Comparison of ENCODE assay signal across 10 mouse cellular contexts in genomic region chr6:99327721-99328120, GRCm38 (mm10).
DNase-seq lines count a peak whose midpoint lies in the region.
"Had no signal": no experiment of that assay in that cellular context is flagged by ENCODE, and none has a peak within 500 bp of the region (broad histone marks: within the 10 kb centered on the region; RNA-seq: fewer than 3 reads in every experiment).

No protein-coding gene starts in this region.

- intact Hi-C loops in left cerebral cortex, postnatal 25 days (cut with DNase I) = no loop called here

- no peaks in the 10 kb centered on the region for H3K36me3 ChIP-seq in heart, embryonic 10.5 days
- no peaks in the 10 kb centered on the region for H3K36me3 ChIP-seq in embryonic facial prominence, embryonic 10.5 days (replicated peaks)
- H3K36me3 ChIP-seq: limb, embryonic 13.5 days had no signal

- no peak overlapping the region for H3K27ac ChIP-seq in heart, embryonic 10.5 days
- H3K27ac ChIP-seq in embryonic facial prominence, embryonic 10.5 days (replicated peaks) = peak overlapping the region; percentile 37; the same call in 1 of the 2 replicates
- H3K27ac ChIP-seq: limb, embryonic 13.5 days had no signal

- H3K4me1 ChIP-seq in heart, embryonic 10.5 days = no peaks in the 10 kb centered on the region
- H3K4me1 ChIP-seq in embryonic facial prominence, embryonic 10.5 days = peaks cover 43% of the 10 kb centered on the region

- peak; percentile 96 for DNase-seq in heart, adult 11 months
- no peak for DNase-seq in heart, embryonic 10.5 days (ENCODE audit: low spot score)
- DNase-seq in 3T3-L1 (ENCODE audit: low read depth, low spot score) = peak; percentile 98
- DNase-seq in embryonic facial prominence, embryonic 10.5 days (ENCODE audit: low spot score) = no peak
- peak; percentile 48 to 61 for DNase-seq in kidney, postnatal 4 days
- DNase-seq in neural tube, embryonic 10.5 days (ENCODE audit: extremely low spot score, low spot score) = no peak
- no peak for DNase-seq in left cerebral cortex, postnatal 25 days (ENCODE audit: low spot score in 2 of 2)
- DNase-seq in layer of hippocampus, postnatal 14 days (ENCODE audit: low spot score in 2 of 2) = no peak
- DNase-seq: midbrain, embryonic 14.5 days had no signal

- 82% methylated on average over 11 of the region's 11 CpGs for WGBS in heart, embryonic 10.5 days
- 77% methylated on average over 11 of the region's 11 CpGs for WGBS in embryonic facial prominence, embryonic 10.5 days

- H3K27me3 ChIP-seq in heart, embryonic 10.5 days (ENCODE audit: insufficient read depth, poor library complexity, severe bottlenecking) = no peaks in the 10 kb centered on the region
- H3K27me3 ChIP-seq in embryonic facial prominence, embryonic 10.5 days (replicated peaks; ENCODE audit: low read depth, poor library complexity, severe bottlenecking) = no peaks in the 10 kb centered on the region
- H3K27me3 ChIP-seq: limb, embryonic 13.5 days had no signal

- no peaks in the 10 kb centered on the region for H3K9me3 ChIP-seq in heart, embryonic 10.5 days
- H3K9me3 ChIP-seq in embryonic facial prominence, embryonic 10.5 days = no peaks in the 10 kb centered on the region
- H3K9me3 ChIP-seq: limb, embryonic 13.5 days had no signal

- H3K4me3 ChIP-seq in heart, embryonic 10.5 days = no peak overlapping the region
- H3K4me3 ChIP-seq in embryonic facial prominence, embryonic 10.5 days = no peak overlapping the region
- H3K4me3 ChIP-seq: limb, embryonic 13.5 days had no signal

Comparison
In these comparisons a context has a peak if more than half of its experiments do, and no peak if none do; other contexts are left out.
1. DNase-seq: peak in heart, adult 11 months (single experiment), 3T3-L1 (single experiment) and kidney, postnatal 4 days (2 of 2); none in heart, embryonic 10.5 days (single experiment), embryonic facial prominence, embryonic 10.5 days (single experiment), neural tube, embryonic 10.5 days (single experiment), left cerebral cortex, postnatal 25 days (0 of 2) and layer of hippocampus, postnatal 14 days (0 of 2).